Mouse (Mus musculus): ENCODE measurements around the gene Clps. TPM values are rescaled to one million over a fixed set of nuclear protein-coding genes. Genes with fewer than 3 reads are reported as not detected.

Clps gene
- total and polyA plus RNA-seq, 3 experiments: not detected

- peaks cover 18% of the 10 kb centered on the region for H3K27me3 ChIP-seq (replicated peaks)
- H3K9ac ChIP-seq (ENCODE audit: insufficient read depth, low read depth): no peak overlapping the region
- H3K79me2 ChIP-seq (replicated peaks; ENCODE audit: control insufficient read depth, extremely low read depth, insufficient read depth, poor library complexity, severe bottlenecking): no peaks in the 10 kb centered on the region
- no peak overlapping the region for H3K4me3 ChIP-seq (replicated peaks in 1 of 3; ENCODE audit: low read depth in 2 of 3, low read length in 2 of 3, poor library complexity in 1 of 3)
- dilution Hi-C loops (cut with MboI; ENCODE audit: extremely low pct_ligation_motif_present, extremely low pct_unique_long_range_greater_than_20kb, low sequenced_read_pairs): no loop called here
- peaks cover 25 to 65% of the 10 kb centered on the region in 2 experiments for H3K4me1 ChIP-seq (ENCODE audit: control insufficient read depth in 1 of 2, insufficient read depth in 2 of 2)
- no peak for TF ChIP-seq JUN (IDR thresholded peaks at IDR 0.05; ENCODE audit: insufficient read depth, low read depth, low read length)
- no peak for TF ChIP-seq MEF2A (IDR thresholded peaks at IDR 0.05; ENCODE audit: borderline replicate concordance, low read depth, low read length)
- no peak for TF ChIP-seq ZNF384 (IDR thresholded peaks at IDR 0.05; ENCODE audit: low read depth, low read length)
- no peak for TF ChIP-seq USF2 (conservative IDR thresholded peaks at IDR 0.05; ENCODE audit: low read depth, low read length)
- TF ChIP-seq USF1 (IDR thresholded peaks at IDR 0.05; ENCODE audit: low read depth, low read length): no peak
- TF ChIP-seq POLR2A (IDR thresholded peaks at IDR 0.05; ENCODE audit: low read depth, low read length): no peak
- no peak for TF ChIP-seq NELFE (IDR thresholded peaks at IDR 0.05; ENCODE audit: low read depth, low read length)
- no peak for TF ChIP-seq EP300 (IDR thresholded peaks at IDR 0.05; ENCODE audit: low read length)
- TF ChIP-seq SMC3 (IDR thresholded peaks at IDR 0.05; ENCODE audit: low read depth, low read length): no peak
- TF ChIP-seq CHD1 (IDR thresholded peaks at IDR 0.05; ENCODE audit: low read depth, low read length): no peak
- no peak for TF ChIP-seq MXI1 (IDR thresholded peaks at IDR 0.05; ENCODE audit: low read depth, low read length)
- no peak for TF ChIP-seq UBTF (IDR thresholded peaks at IDR 0.05; ENCODE audit: low read depth, low read length)
- TF ChIP-seq TBP (conservative IDR thresholded peaks at IDR 0.05; ENCODE audit: low read depth, low read length): no peak
- TF ChIP-seq MAZ (IDR thresholded peaks at IDR 0.05; ENCODE audit: low read depth, low read length): no peak
- no peak for TF ChIP-seq GABPA (IDR thresholded peaks at IDR 0.05; ENCODE audit: insufficient replicate concordance, low read depth, low read length)
- no peak for TF ChIP-seq MAFK (IDR thresholded peaks at IDR 0.05; ENCODE audit: insufficient replicate concordance, low read length)
- TF ChIP-seq JUND (conservative IDR thresholded peaks at IDR 0.05; ENCODE audit: low read depth, low read length): no peak
- TF ChIP-seq SIN3A (IDR thresholded peaks at IDR 0.05; ENCODE audit: low read length): no peak
- TF ChIP-seq HCFC1 (IDR thresholded peaks at IDR 0.05; ENCODE audit: low read depth, low read length): no peak
- in situ Hi-C loops (cut with MboI; ENCODE audit: low pct_ligation_motif_present, low pct_unique_long_range_greater_than_20kb, low sequenced_read_pairs): loop anchor here (5.0 to 25.0 kb wide), 3 partner anchors 43 to 308 kb away; partner anchors contain the start of gene Def6
- H3K36me3 ChIP-seq (replicated peaks in 1 of 2; ENCODE audit: control insufficient read depth in 1 of 2, insufficient read depth in 1 of 2, low read length in 1 of 2): peaks cover 0 to 2% of the 10 kb centered on the region in 2 experiments
- H3K9me3 ChIP-seq (replicated peaks; ENCODE audit: low read length): peaks cover 3% of the 10 kb centered on the region
- no peak overlapping the region for H3K27ac ChIP-seq (ENCODE audit: insufficient read depth, low read depth)
- no peak overlapping the region for H3K4me2 ChIP-seq (ENCODE audit: insufficient read depth, low read depth, poor library complexity, severe bottlenecking)
- no peak for DNase-seq (ENCODE audit: extremely low read depth)
These were observed 40.0 kb downstream of the Clps start for GRCm38 (mm10) chr17:28520561-28520960.

GRCm38 (mm10) chr17:28519827-28520226 is 40.7 kb downstream of the Clps start:
- dilution Hi-C loops (cut with MboI; ENCODE audit: extremely low pct_ligation_motif_present, extremely low pct_unique_long_range_greater_than_20kb, low sequenced_read_pairs) (no loop called here), in situ Hi-C loops (cut with MboI; ENCODE audit: low pct_ligation_motif_present, low pct_unique_long_range_greater_than_20kb, low sequenced_read_pairs) (loop anchor here (5.0 to 25.0 kb wide), 3 partner anchors 43 to 308 kb away; partner anchors contain the start of gene Def6)
- peaks cover 0 to 2% of the 10 kb centered on the region in 2 experiments for H3K36me3 ChIP-seq (replicated peaks in 1 of 2; ENCODE audit: control insufficient read depth in 1 of 2, insufficient read depth in 1 of 2, low read length in 1 of 2)
- peaks cover 18% of the 10 kb centered on the region for H3K27me3 ChIP-seq (replicated peaks)
- H3K27ac ChIP-seq (ENCODE audit: insufficient read depth, low read depth): no peak overlapping the region
- H3K9ac ChIP-seq (ENCODE audit: insufficient read depth, low read depth): no peak overlapping the region
- H3K4me1 ChIP-seq (ENCODE audit: control insufficient read depth in 1 of 2, insufficient read depth in 2 of 2): peaks cover 26 to 64% of the 10 kb centered on the region in 2 experiments
- no peak for TF ChIP-seq KAT2A (IDR thresholded peaks at IDR 0.05; ENCODE audit: insufficient replicate concordance, low read length)
- no peak for TF ChIP-seq MAFK (IDR thresholded peaks at IDR 0.05; ENCODE audit: insufficient replicate concordance, low read length)
- no peak for TF ChIP-seq USF1 (IDR thresholded peaks at IDR 0.05; ENCODE audit: low read depth, low read length)
- no peak for TF ChIP-seq USF2 (conservative IDR thresholded peaks at IDR 0.05; ENCODE audit: low read depth, low read length)
- TF ChIP-seq RAD21 (IDR thresholded peaks at IDR 0.05; ENCODE audit: low read depth, low read length): peak; percentile 35
- TF ChIP-seq CTCF (conservative IDR thresholded peaks at IDR 0.05 in 1 of 2, IDR thresholded peaks at IDR 0.05 in 1 of 2; ENCODE audit: low read depth in 2 of 2, low read length in 2 of 2): peak; percentile 55 to 72
- TF ChIP-seq SMC3 (IDR thresholded peaks at IDR 0.05; ENCODE audit: low read depth, low read length): peak; percentile 59
- TF ChIP-seq PAX5 (IDR thresholded peaks at IDR 0.05; ENCODE audit: low read length): no peak
- no peak for DNase-seq (ENCODE audit: extremely low read depth)
- no peak overlapping the region for H3K4me3 ChIP-seq (replicated peaks in 1 of 3; ENCODE audit: low read depth in 2 of 3, low read length in 2 of 3, poor library complexity in 1 of 3)
- no peaks in the 10 kb centered on the region for H3K79me2 ChIP-seq (replicated peaks; ENCODE audit: control insufficient read depth, extremely low read depth, insufficient read depth, poor library complexity, severe bottlenecking)
- no peak overlapping the region for H3K4me2 ChIP-seq (ENCODE audit: insufficient read depth, low read depth, poor library complexity, severe bottlenecking)
- peaks cover 3% of the 10 kb centered on the region for H3K9me3 ChIP-seq (replicated peaks; ENCODE audit: low read length)
